Mouse (Mus musculus): ENCODE data around the gene Rasd2.

The Rasd2 gene

GRCm38 (mm10) chr8:75219877-75220738 is 6.4 kb downstream of the Rasd2 start:
- no peak for DNase-seq (ENCODE audit: low spot score in 2 of 2)

GRCm38 (mm10) chr8:75222665-75223064 is 8.9 kb downstream of the Rasd2 start:
- DNase-seq (ENCODE audit: low spot score in 2 of 2), result no peak

- DNase-seq (ENCODE audit: low spot score in 2 of 2), result no peak
Measured at GRCm38 (mm10) chr8:75226773-75227172, 13.0 kb downstream of the Rasd2 start.

- no peak for DNase-seq (ENCODE audit: low spot score in 2 of 2)
Measured at GRCm38 (mm10) chr8:75233915-75234554, 20.3 kb downstream of the Rasd2 start.

GRCm38 (mm10) chr8:75247331-75247730 is 33.6 kb downstream of the Rasd2 start:
- no peak for DNase-seq (ENCODE audit: low spot score in 2 of 2)

GRCm38 (mm10) chr8:75249186-75249585 is 35.4 kb downstream of the Rasd2 start:
- DNase-seq (ENCODE audit: low spot score in 2 of 2), result no peak

- no peak for DNase-seq (ENCODE audit: low spot score in 2 of 2)
Measured at GRCm38 (mm10) chr8:75254027-75254426, 40.3 kb downstream of the Rasd2 start.

GRCm38 (mm10) chr8:75255635-75256034 is 41.9 kb downstream of the Rasd2 start:
- no peak for DNase-seq (ENCODE audit: low spot score in 2 of 2)

- no peak for DNase-seq (ENCODE audit: low spot score in 2 of 2)
Measured at GRCm38 (mm10) chr8:75272166-75272565, 58.4 kb downstream of the Rasd2 start.
